Mouse (Mus musculus): ENCODE data around the gene Ubqln3.

DNA sequence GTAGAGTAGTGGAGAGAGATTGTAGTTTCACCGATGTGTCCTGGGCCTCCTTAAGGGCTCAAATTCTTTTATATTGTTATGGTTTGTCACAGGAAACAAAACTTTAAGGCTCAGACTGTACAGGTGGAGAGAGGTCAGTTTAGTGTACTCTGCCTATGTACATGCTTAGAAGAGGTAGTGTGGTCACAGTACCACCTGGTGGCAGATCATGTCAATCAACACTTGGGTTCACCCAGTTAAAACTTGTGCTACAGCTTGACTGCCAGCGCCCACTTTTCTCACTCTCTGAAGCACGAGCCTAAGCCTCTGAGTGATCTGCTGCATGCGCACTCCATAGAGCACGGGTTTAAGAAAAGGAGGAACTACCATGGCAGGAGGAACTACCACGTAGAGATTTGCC lies 24.0 kb upstream of the Ubqln3 start:
- TF ChIP-seq POLR2A (IDR thresholded peaks at IDR 0.05; ENCODE audit: insufficient read depth, low read length) (no peak), CTCF (IDR thresholded peaks at IDR 0.05; ENCODE audit: low read depth, low read length) (no peak), EP300 (IDR thresholded peaks at IDR 0.05; ENCODE audit: insufficient read depth, low read depth, low read length) (no peak)

Measured in ES-Bruce4 (cell line).